Mouse (Mus musculus): ENCODE results near the gene Elfn2. TPM values are rescaled to one million over a fixed set of nuclear protein-coding genes. Genes with fewer than 3 reads are reported as not detected.

Elfn2 gene
- not detected for polyA plus RNA-seq (2014; fragmentation: Illumina TruSeq; extraction: RNeasy Lipid Tissue Mini Kit (QIAGEN cat#74804))

DNA sequence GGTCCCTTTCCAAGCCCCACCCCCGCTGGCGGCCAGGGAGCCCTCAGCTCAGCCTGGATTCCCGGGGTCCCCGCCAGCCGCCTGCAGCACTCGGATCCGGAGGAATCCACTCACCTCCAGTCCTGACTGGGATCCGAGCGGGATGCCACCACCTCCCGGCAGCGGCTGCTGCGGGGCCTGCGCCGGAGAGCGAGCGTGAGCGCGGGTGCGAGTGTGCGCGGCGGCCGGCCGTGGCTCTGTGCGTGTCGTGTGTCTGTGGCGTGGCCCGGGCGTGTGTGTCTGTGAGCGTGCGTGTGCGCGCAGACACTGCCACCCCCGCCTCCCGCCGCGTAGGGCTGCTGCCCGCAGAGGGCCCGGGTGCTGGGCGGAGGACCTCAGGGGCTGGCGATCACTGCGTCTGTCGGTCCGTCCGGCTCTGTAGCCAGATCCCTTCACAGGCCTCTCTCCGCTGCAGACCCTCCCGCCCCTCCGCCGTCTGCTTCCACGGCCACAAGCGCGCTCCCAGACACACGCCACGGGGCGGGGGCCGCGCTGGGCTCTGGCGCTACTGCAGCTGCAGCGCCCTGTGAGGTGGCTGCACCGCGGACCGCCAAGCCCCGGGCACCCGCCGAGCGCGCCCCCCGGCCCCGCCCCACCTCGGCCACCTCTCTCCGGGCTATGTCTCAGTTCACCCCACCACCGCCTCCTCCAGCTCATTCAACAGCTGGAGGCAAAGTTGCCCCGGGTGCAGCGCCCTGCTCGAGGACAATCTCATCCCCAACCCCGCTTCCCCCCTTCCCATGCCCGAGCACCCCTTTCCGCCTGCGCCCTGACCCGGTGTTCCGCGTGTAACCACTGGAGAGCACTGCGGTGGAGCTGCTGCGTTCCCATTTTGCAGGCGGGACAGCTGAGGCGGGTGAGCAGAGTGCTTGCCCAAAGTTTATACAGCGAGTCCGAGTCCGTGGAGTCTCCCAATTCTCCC, at the start of gene Elfn2:
Gene Elfn2, minus strand, starts transcription at position 482 of the 961 bp plus-strand sequence.

Other genes with a start within 250 kb of the Elfn2 start
- 0.31 TPM for gene Il2rb, start 223.5 kb downstream of the Elfn2 start, polyA plus RNA-seq (2014; fragmentation: Illumina TruSeq; extraction: RNeasy Lipid Tissue Mini Kit (QIAGEN cat#74804))
- 24.5 TPM for gene C1qtnf6, start 187.4 kb downstream of the Elfn2 start, polyA plus RNA-seq (2014; fragmentation: Illumina TruSeq; extraction: RNeasy Lipid Tissue Mini Kit (QIAGEN cat#74804))
- gene Sstr3, start 174.1 kb downstream of the Elfn2 start, polyA plus RNA-seq (2014; fragmentation: Illumina TruSeq; extraction: RNeasy Lipid Tissue Mini Kit (QIAGEN cat#74804)) = 0.14 TPM
- gene Rac2, start 146.0 kb downstream of the Elfn2 start, polyA plus RNA-seq (2014; fragmentation: Illumina TruSeq; extraction: RNeasy Lipid Tissue Mini Kit (QIAGEN cat#74804)) = 0.91 TPM
- 1.1 TPM for gene Cyth4, start 121.7 kb downstream of the Elfn2 start, polyA plus RNA-seq (2014; fragmentation: Illumina TruSeq; extraction: RNeasy Lipid Tissue Mini Kit (QIAGEN cat#74804))
- gene Mfng, start 54.7 kb upstream of the Elfn2 start, polyA plus RNA-seq (2014; fragmentation: Illumina TruSeq; extraction: RNeasy Lipid Tissue Mini Kit (QIAGEN cat#74804)) = 0.91 TPM
- 0.14 TPM for gene Card10, start 84.3 kb upstream of the Elfn2 start, polyA plus RNA-seq (2014; fragmentation: Illumina TruSeq; extraction: RNeasy Lipid Tissue Mini Kit (QIAGEN cat#74804))
- gene Cdc42ep1, start 123.9 kb upstream of the Elfn2 start, polyA plus RNA-seq (2014; fragmentation: Illumina TruSeq; extraction: RNeasy Lipid Tissue Mini Kit (QIAGEN cat#74804)) = not detected
- gene Lgals2, start 136.8 kb upstream of the Elfn2 start, polyA plus RNA-seq (2014; fragmentation: Illumina TruSeq; extraction: RNeasy Lipid Tissue Mini Kit (QIAGEN cat#74804)) = 2.3 TPM
- not detected for gene Gga1, start 158.4 kb upstream of the Elfn2 start, polyA plus RNA-seq (2014; fragmentation: Illumina TruSeq; extraction: RNeasy Lipid Tissue Mini Kit (QIAGEN cat#74804))
- gene Gm49510, start 180.9 kb upstream of the Elfn2 start, polyA plus RNA-seq (2014; fragmentation: Illumina TruSeq; extraction: RNeasy Lipid Tissue Mini Kit (QIAGEN cat#74804)) = not detected
- 0.43 TPM for gene Sh3bp1, start 181.0 kb upstream of the Elfn2 start, polyA plus RNA-seq (2014; fragmentation: Illumina TruSeq; extraction: RNeasy Lipid Tissue Mini Kit (QIAGEN cat#74804))
- 0.68 TPM for gene Pdxp, start 195.1 kb upstream of the Elfn2 start, polyA plus RNA-seq (2014; fragmentation: Illumina TruSeq; extraction: RNeasy Lipid Tissue Mini Kit (QIAGEN cat#74804))
- 1.5 TPM for gene Lgals1, start 208.0 kb upstream of the Elfn2 start, polyA plus RNA-seq (2014; fragmentation: Illumina TruSeq; extraction: RNeasy Lipid Tissue Mini Kit (QIAGEN cat#74804))
- 3.5 TPM for gene Nol12, start 216.2 kb upstream of the Elfn2 start, polyA plus RNA-seq (2014; fragmentation: Illumina TruSeq; extraction: RNeasy Lipid Tissue Mini Kit (QIAGEN cat#74804))
- 2.4 TPM for gene Triobp, start 229.0 kb upstream of the Elfn2 start, polyA plus RNA-seq (2014; fragmentation: Illumina TruSeq; extraction: RNeasy Lipid Tissue Mini Kit (QIAGEN cat#74804))

Data from ovary, adult 10 weeks (tissue).